In the genomic region with DNA sequence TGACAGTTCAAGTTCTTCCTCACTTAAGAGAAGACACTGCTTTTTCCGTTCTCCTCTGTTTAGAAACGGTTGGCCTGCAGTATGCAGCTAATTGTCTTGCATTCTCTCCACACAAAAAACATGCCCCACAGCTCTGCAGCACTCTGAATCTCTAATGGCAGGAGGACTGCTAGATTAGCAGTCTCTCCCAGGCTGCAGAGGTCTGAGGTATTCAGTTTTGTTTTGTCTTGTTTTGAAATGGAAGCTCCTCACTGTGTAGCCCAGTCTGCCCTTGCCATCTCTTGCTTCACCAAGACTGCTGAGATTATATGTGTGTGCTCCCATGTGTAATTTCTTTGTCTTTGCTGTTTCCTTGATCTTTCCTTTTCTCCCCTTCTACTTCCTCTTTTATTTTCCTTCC, we compare ENCODE assay signal across 17 mouse cellular contexts.
DNase-seq lines count a peak whose midpoint lies in the region; ATAC-seq lines count a peak whose summit lies in the region.
"Had no signal": no experiment of that assay in that cellular context is flagged by ENCODE, and none has a peak within 500 bp of the region (broad histone marks: within the 10 kb centered on the region; RNA-seq: fewer than 3 reads in every experiment).

No protein-coding gene starts in this region.

- no peaks in the 10 kb centered on the region for H3K9me3 ChIP-seq in lung, embryonic 16.5 days (ENCODE audit: control insufficient read depth, low read length)
- H3K9me3 ChIP-seq in forebrain, embryonic 11.5 days (ENCODE audit: control insufficient read depth, low read length) = no peaks in the 10 kb centered on the region
- no peaks in the 10 kb centered on the region for H3K9me3 ChIP-seq in hindbrain, embryonic 12.5 days (replicated peaks)
- no peaks in the 10 kb centered on the region for H3K9me3 ChIP-seq in midbrain, embryonic 15.5 days
- H3K9me3 ChIP-seq: stomach, embryonic 15.5 days had no signal

- 0 out of 2 replicates have a peak overlapping the region, but pooled peaks have one; percentile 7 for H3K9ac ChIP-seq in lung, embryonic 16.5 days (ENCODE audit: low read length)
- no peak overlapping the region for H3K9ac ChIP-seq in forebrain, embryonic 11.5 days (ENCODE audit: low read length)
- H3K9ac ChIP-seq in hindbrain, embryonic 12.5 days = no peak overlapping the region
- H3K9ac ChIP-seq in midbrain, embryonic 15.5 days = no peak overlapping the region
- H3K9ac ChIP-seq: stomach, embryonic 15.5 days had no signal

- no peak for ATAC-seq in lung, embryonic 16.5 days (ENCODE audit: low read depth)
- ATAC-seq in forebrain, embryonic 11.5 days (replicated peaks; ENCODE audit: low FRiP score) = peak; percentile 53; the same call in 1 of the 2 replicates
- ATAC-seq in hindbrain, embryonic 12.5 days (ENCODE audit: low FRiP score) = 0 out of 2 replicates have a peak, but pooled peaks have one; percentile 48
- ATAC-seq in midbrain, embryonic 15.5 days (replicated peaks) = no peak
- ATAC-seq: activated CD4-positive, CD25-positive, alpha-beta regulatory T cell, adult 4 months; inflammation-experienced regulatory T-cells, adult 6 months had no signal

- H3K4me1 ChIP-seq in lung, embryonic 16.5 days (replicated peaks; ENCODE audit: control insufficient read depth, insufficient read depth, low read length) = peaks cover 12% of the 10 kb centered on the region
- H3K4me1 ChIP-seq in forebrain, embryonic 11.5 days (replicated peaks; ENCODE audit: control insufficient read depth, insufficient read depth, low read length) = peaks cover 14% of the 10 kb centered on the region
- peaks cover 11% of the 10 kb centered on the region for H3K4me1 ChIP-seq in hindbrain, embryonic 12.5 days
- H3K4me1 ChIP-seq in midbrain, embryonic 15.5 days = peaks cover 13% of the 10 kb centered on the region; the same call in 1 of the 2 replicates
- H3K4me1 ChIP-seq: stomach, embryonic 15.5 days had no signal

- H3K27me3 ChIP-seq in lung, embryonic 16.5 days (ENCODE audit: control insufficient read depth, insufficient read depth, low read depth, low read length) = no peaks in the 10 kb centered on the region
- no peaks in the 10 kb centered on the region for H3K27me3 ChIP-seq in forebrain, embryonic 11.5 days (ENCODE audit: control insufficient read depth, insufficient read depth, low read length)
- H3K27me3 ChIP-seq in hindbrain, embryonic 12.5 days = no peaks in the 10 kb centered on the region
- no peaks in the 10 kb centered on the region for H3K27me3 ChIP-seq in midbrain, embryonic 15.5 days (replicated peaks)
- H3K27me3 ChIP-seq: stomach, embryonic 15.5 days had no signal

- no peak overlapping the region for H3K4me3 ChIP-seq in lung, embryonic 16.5 days (ENCODE audit: low read length)
- no peak overlapping the region for H3K4me3 ChIP-seq in forebrain, embryonic 11.5 days (ENCODE audit: low read depth, low read length)
- H3K4me3 ChIP-seq in hindbrain, embryonic 12.5 days = no peak overlapping the region
- H3K4me3 ChIP-seq in midbrain, embryonic 15.5 days = no peak overlapping the region
- H3K4me3 ChIP-seq: myocyte; stomach, embryonic 15.5 days had no signal

- intact Hi-C loops in left cerebral cortex, postnatal 4 days (cut with DNase I) = no loop called here

- 48% methylated on average over 2 of the region's 2 CpGs for WGBS in lung, embryonic 16.5 days
- 27% methylated on average over 2 of the region's 2 CpGs for WGBS in forebrain, embryonic 11.5 days
- WGBS in hindbrain, embryonic 12.5 days = 26% methylated on average over 2 of the region's 2 CpGs
- 14% methylated on average over 2 of the region's 2 CpGs for WGBS in midbrain, embryonic 15.5 days

- DNase-seq in lung, postnatal 14 days = no peak
- no peak for DNase-seq in forebrain, embryonic 11.5 days (ENCODE audit: low spot score)
- DNase-seq in left cerebral cortex, postnatal 4 days = no peak
- no peak for DNase-seq in ovary, adult 18-20 months (ENCODE audit: low spot score)
- no peak for DNase-seq in adrenal gland, postnatal 10 days
- DNase-seq: cerebellum, adult 11-12 months; gastrocnemius, postnatal 10 days; lung, postnatal 4 days; thymus, postnatal 25 days had no signal

- no peak overlapping the region for H3K4me2 ChIP-seq in lung, embryonic 16.5 days (ENCODE audit: low read depth, low read length)
- no peak overlapping the region for H3K4me2 ChIP-seq in forebrain, embryonic 11.5 days (ENCODE audit: low read depth, low read length, severe bottlenecking)
- H3K4me2 ChIP-seq in hindbrain, embryonic 12.5 days (replicated peaks) = no peak overlapping the region
- no peak overlapping the region for H3K4me2 ChIP-seq in midbrain, embryonic 15.5 days
- H3K4me2 ChIP-seq: stomach, embryonic 15.5 days had no signal

- H3K36me3 ChIP-seq in lung, embryonic 16.5 days (ENCODE audit: control insufficient read depth, insufficient read depth, low read length) = no peaks in the 10 kb centered on the region
- H3K36me3 ChIP-seq in forebrain, embryonic 11.5 days (ENCODE audit: control insufficient read depth, insufficient read depth, low read length) = no peaks in the 10 kb centered on the region
- no peaks in the 10 kb centered on the region for H3K36me3 ChIP-seq in hindbrain, embryonic 12.5 days
- H3K36me3 ChIP-seq in midbrain, embryonic 15.5 days (replicated peaks) = no peaks in the 10 kb centered on the region
- H3K36me3 ChIP-seq: stomach, embryonic 15.5 days had no signal

- H3K27ac ChIP-seq in lung, embryonic 16.5 days (ENCODE audit: low read length) = no peak overlapping the region
- H3K27ac ChIP-seq in forebrain, embryonic 11.5 days (ENCODE audit: low read depth, low read length) = peak overlapping the region; percentile 51; the same call in 1 of the 2 replicates
- H3K27ac ChIP-seq in hindbrain, embryonic 12.5 days = peak overlapping the region; percentile 64; the same call in 1 of the 2 replicates
- H3K27ac ChIP-seq in midbrain, embryonic 15.5 days = 0 out of 2 replicates have a peak overlapping the region, but pooled peaks have one; percentile 27
- H3K27ac ChIP-seq: kidney, postnatal 0 days; stomach, embryonic 15.5 days had no signal

Comparison
In these comparisons a context has a peak if more than half of its experiments do, and no peak if none do; other contexts are left out.
1. ATAC-seq: peak in forebrain, embryonic 11.5 days (single experiment) and hindbrain, embryonic 12.5 days (single experiment); none in lung, embryonic 16.5 days (single experiment) and midbrain, embryonic 15.5 days (single experiment).